Mouse (Mus musculus) embryonic fibroblast, embryonic 13.5 days (primary cell): ENCODE data around the gene Nubp1. TPM values are rescaled to one million over a fixed set of nuclear protein-coding genes. Genes with fewer than 3 reads are reported as not detected.
A peak's percentile ranks its signal among the peaks of the same experiment; 100 is the strongest.

ENCODE experiments used
- H3K27ac ChIP-seq: 2 replicates; pipeline ENCODE4 v1.5.1; 2012; ENCODE audit warnings: low read length, control low read depth, inconsistent platforms; ENCODE audit not compliant: insufficient read depth
- H3K4me1 ChIP-seq: 2 replicates; pipeline ENCODE4 v1.6.1; 2011; ENCODE audit warnings: low read length; ENCODE audit not compliant: control insufficient read depth, insufficient read depth
- H3K4me3 ChIP-seq: 2 replicates; pipeline ENCODE4 v1.5.1; 2011; ENCODE audit warnings: mild to moderate bottlenecking, control low read depth, low read length; ENCODE audit not compliant: insufficient read depth
- CTCF ChIP-seq: IDR thresholded peaks from 2 replicates; pipeline ENCODE4 v1.5.1; 2011; ENCODE audit warnings: mild to moderate bottlenecking, control low read depth, low read length, moderate library complexity, borderline replicate concordance; ENCODE audit not compliant: insufficient read depth
- POLR2A ChIP-seq: IDR thresholded peaks from 2 replicates; pipeline ENCODE4 v1.6.1; 2011; ENCODE audit warnings: low read depth, mild to moderate bottlenecking, control low read depth, low read length, moderate library complexity
- polyA plus RNA-seq: library from polyadenylated mRNA; stranded (reverse); fragments of >200 nt; gene quantifications from 2 replicates; pipeline ENCODE4 v1.2.4, GENCODE M21; 2011; ENCODE audit warnings: low read depth; ENCODE audit not compliant: missing spikeins, insufficient read length

Gene Nubp1
- polyA plus RNA-seq, 1 experiment = 19.9 TPM

- no peak overlapping the region for H3K4me3 ChIP-seq
- TF ChIP-seq CTCF (no peak), POLR2A (no peak)
- no peak overlapping the region for H3K27ac ChIP-seq
- H3K4me1 ChIP-seq = no peaks in the 10 kb centered on the region
Measured at GRCm38 (mm10) chr16:10379531-10379930, 32.2 kb upstream of the Nubp1 start.

DNA sequence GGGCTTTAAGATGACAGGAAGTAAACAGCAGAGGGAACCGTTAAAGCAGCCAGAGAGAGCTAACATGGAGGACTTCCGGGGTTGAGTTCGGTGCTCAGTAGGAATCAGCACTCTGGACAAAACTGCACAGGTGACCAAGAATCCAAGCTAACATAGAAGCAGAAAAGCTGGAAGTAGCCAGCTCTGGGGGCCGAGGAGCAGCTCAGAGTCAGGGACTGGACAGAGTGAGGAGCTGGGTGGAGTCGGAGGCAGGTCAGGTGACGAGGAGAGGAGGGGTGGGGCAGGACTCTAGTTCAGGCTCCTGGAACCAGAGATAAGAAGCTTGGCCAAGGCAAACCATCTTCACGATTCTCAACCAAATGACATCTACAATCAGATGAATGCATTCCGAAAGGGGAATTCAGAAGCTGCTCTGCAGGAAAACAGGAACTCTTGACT, 27.7 kb upstream of the Nubp1 start:
- Histone ChIP-seq H3K4me3 (no peak overlapping the region), H3K27ac (no peak overlapping the region), H3K4me1 (no peaks in the 10 kb centered on the region)
- TF ChIP-seq CTCF (no peak), POLR2A (no peak)

DNA sequence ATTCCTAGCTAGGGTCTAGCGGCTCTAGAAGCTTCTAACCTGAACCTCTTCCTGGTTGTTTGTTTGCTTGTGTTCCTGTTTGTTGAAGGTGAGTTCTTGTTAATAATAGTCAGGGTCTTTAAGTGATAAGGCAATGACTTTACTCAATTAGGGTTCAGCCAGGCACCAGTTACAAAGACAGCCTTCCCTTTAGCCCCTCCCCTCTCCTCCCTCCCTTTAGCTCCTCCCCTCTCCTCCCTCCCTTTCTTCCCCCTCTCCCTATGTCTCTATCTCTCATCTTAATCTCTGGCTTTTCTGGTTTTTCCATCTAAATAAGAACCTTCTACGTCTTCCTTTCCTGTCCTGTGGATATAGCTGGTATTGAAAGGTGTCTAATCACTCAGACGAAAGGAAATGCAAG, 27.2 kb upstream of the Nubp1 start:
- TF ChIP-seq POLR2A (no peak), CTCF (no peak)
- H3K4me1 ChIP-seq = no peaks in the 10 kb centered on the region
- H3K4me3 ChIP-seq = no peak overlapping the region
- no peak overlapping the region for H3K27ac ChIP-seq

- H3K27ac ChIP-seq = no peak overlapping the region
- no peak for TF ChIP-seq POLR2A
- no peak for TF ChIP-seq CTCF
- no peaks in the 10 kb centered on the region for H3K4me1 ChIP-seq
- H3K4me3 ChIP-seq = no peak overlapping the region
Measured at GRCm38 (mm10) chr16:10385261-10385660, 26.5 kb upstream of the Nubp1 start.

GRCm38 (mm10) chr16:10388634-10389365, 22.9 kb upstream of the Nubp1 start:
- TF ChIP-seq CTCF = no peak
- TF ChIP-seq POLR2A = no peak

GRCm38 (mm10) chr16:10392587-10392986, 19.2 kb upstream of the Nubp1 start:
- Histone ChIP-seq H3K27ac (no peak overlapping the region), H3K4me3 (no peak overlapping the region), H3K4me1 (no peaks in the 10 kb centered on the region)
- TF ChIP-seq CTCF (no peak), POLR2A (no peak)

More at GRCm38 (mm10) chr16:10388634-10389365, 22.9 kb upstream of the Nubp1 start:
- H3K27ac ChIP-seq = no peak overlapping the region
- no peaks in the 10 kb centered on the region for H3K4me1 ChIP-seq
- no peak overlapping the region for H3K4me3 ChIP-seq

DNA sequence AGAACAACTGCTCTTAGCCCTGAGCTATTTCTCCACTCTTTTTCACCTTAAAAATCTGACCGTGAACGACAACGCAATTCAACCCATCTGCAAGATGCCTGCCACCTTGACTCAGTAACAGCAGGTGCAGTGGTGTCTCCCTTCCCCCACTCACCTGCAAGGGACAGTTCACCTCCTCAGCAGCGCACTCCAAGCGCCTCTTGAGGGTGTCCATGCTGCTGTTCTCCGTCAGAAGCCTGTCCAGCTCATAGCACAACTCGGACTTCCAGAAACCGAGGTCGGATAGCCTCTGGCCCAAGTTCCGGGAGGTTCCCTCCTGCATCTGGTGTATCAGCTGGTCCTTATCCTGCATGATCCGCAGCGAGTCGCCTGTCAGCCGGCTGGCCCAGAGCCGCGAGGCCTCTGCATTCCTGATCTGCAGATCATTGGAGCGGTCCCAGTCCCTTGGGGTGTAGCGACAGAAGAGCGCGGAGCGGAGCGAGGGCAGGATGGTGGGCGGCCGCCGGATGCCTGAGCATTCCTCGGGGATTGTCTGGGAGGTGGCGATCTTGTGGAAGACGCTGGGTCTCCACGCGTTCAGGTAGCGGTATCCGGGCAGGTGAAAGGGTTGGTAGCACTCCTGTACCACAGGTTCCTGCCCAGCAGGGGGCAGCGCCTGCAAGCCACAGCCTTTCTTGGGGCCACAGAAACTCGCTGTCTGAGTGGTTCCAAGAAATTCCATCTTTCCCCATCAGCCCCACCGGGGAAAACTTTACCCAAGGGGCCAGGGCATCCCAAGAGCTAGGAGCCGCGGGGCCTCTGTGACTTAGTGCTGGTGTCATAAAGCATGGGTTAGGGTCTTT, 16.8 kb upstream of the Nubp1 start, which contains the start of gene Tekt5:
Tekt5 (minus strand) TSS at position 792 of the 842 bp plus-strand sequence.
- no peak within 1 kb of the TSS for H3K27ac ChIP-seq
- 0 out of 2 replicates have a peak within 1 kb of the TSS, but pooled peaks have one; percentile 1 for H3K4me3 ChIP-seq
- H3K4me1 ChIP-seq = no peaks in the 10 kb centered on the region
- 0 out of 2 replicates have a peak, but pooled peaks have one; percentile 22 for TF ChIP-seq CTCF
- no peak for TF ChIP-seq POLR2A

DNA sequence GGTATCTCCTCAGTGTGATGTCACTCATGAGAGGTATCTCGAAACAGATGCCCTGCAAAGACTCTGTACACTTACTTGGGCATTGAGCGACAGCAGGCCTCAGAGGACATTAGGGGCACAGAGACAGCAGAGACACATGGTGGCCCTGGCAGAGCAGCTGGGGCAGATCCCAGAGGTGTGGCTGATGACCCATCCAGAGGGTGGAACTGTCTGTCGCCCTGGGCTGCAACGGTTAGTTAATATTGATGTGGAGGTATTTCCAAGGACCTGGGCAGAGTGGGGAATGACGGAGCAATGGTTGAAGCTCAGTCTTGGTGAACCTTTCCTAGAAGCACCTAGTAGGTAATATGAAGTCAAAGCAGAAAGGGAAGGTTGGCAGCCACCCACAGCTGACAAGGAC, 13.0 kb upstream of the Nubp1 start:
- no peak overlapping the region for H3K27ac ChIP-seq
- TF ChIP-seq POLR2A = no peak
- TF ChIP-seq CTCF = no peak
- no peak overlapping the region for H3K4me3 ChIP-seq
- no peaks in the 10 kb centered on the region for H3K4me1 ChIP-seq

DNA sequence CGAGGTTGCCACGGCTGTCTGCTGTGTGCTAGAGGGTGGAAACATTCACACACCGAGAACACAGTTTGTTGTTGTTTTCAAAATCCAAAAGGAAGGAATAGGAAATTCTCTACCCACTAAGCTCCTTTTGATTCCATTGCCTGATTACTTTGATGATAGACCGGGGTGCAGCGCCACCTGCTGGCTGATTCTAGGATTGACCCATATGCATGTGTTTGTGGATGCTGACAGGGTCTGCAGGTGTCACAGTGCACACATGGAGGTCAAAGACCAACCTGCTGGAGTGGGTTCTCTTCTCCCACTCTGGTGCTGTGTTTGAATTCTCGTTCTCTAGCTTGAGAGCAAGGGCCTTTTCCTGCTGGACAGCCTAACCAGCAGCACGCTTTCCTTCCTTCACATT, 12.6 kb upstream of the Nubp1 start:
- no peaks in the 10 kb centered on the region for H3K4me1 ChIP-seq
- H3K27ac ChIP-seq = no peak overlapping the region
- TF ChIP-seq CTCF (peak; percentile 89), POLR2A (no peak)
- no peak overlapping the region for H3K4me3 ChIP-seq

DNA sequence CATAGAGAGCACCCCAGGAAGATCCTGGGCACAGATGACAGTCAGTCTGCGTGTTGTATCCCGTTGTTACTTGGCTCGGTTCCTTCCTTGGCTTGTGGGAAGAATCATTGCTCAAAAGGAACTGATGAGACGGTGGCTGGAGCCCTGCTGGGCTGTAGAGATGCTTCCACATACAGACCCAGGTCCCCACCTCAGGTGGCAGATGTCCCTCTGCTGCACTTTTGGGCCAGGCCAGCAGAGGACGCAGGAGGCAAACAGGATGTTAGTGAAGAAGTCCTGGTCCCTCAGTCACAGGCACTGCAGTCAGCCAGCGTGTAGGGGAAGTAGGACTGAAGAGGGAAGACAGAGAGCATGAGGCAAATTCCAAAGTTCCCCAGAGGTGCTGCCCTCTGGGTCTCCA, 4.2 kb downstream of the Nubp1 start:
- TF ChIP-seq CTCF = peak; percentile 38; the same call in 1 of the 2 replicates
- TF ChIP-seq POLR2A = no peak
- H3K4me3 ChIP-seq = no peak overlapping the region
- no peak overlapping the region for H3K27ac ChIP-seq
- peaks cover 6% of the 10 kb centered on the region; the same call in 1 of the 2 replicates for H3K4me1 ChIP-seq
